Mouse (Mus musculus): ENCODE measurements at regions not wholly inside any gene's neighbourhood (a gene's known extent, or its start where the extent isn't known, plus 50 kb on each side); places are given as distances from the start of the nearest gene placed in this dataset.

- Histone ChIP-seq H3K4me2 (replicated peaks; ENCODE audit: low read depth) (no peak overlapping the region), H3K4me1 (replicated peaks; ENCODE audit: control insufficient read depth, insufficient read depth) (no peaks in the 10 kb centered on the region), H3K4me3 (ENCODE audit: low read depth, low read length) (no peak overlapping the region), H3K27me3 (ENCODE audit: control insufficient read depth, insufficient read depth, low read length) (no peaks in the 10 kb centered on the region), H3K9me3 (ENCODE audit: control insufficient read depth, low read length) (no peaks in the 10 kb centered on the region), H3K27ac (replicated peaks) (no peak overlapping the region), H3K9ac (ENCODE audit: low read length) (no peak overlapping the region), H3K36me3 (ENCODE audit: control insufficient read depth, insufficient read depth, low read length) (no peaks in the 10 kb centered on the region)
- 88% methylated on average over 1 of the region's 1 CpGs for WGBS
- TF ChIP-seq CTCF (IDR thresholded peaks at IDR 0.05; ENCODE audit: low read depth) (no peak), EP300 (optimal IDR thresholded peaks at IDR 0.05) (no peak)
- no peak for ATAC-seq (ENCODE audit: low FRiP score, low TSS enrichment)
- DNase-seq (ENCODE audit: low spot score): no peak
Measured at GRCm38 (mm10) chr10:98424450-98424849, 489.8 kb upstream of the Atp2b1 start.

- Histone ChIP-seq H3K9me3 (ENCODE audit: control insufficient read depth, low read length) (no peaks in the 10 kb centered on the region), H3K4me2 (replicated peaks; ENCODE audit: low read depth) (no peak overlapping the region), H3K27ac (replicated peaks) (no peak overlapping the region), H3K36me3 (ENCODE audit: control insufficient read depth, insufficient read depth, low read length) (no peaks in the 10 kb centered on the region), H3K27me3 (ENCODE audit: control insufficient read depth, insufficient read depth, low read length) (no peaks in the 10 kb centered on the region), H3K9ac (ENCODE audit: low read length) (no peak overlapping the region), H3K4me1 (replicated peaks; ENCODE audit: control insufficient read depth, insufficient read depth) (no peaks in the 10 kb centered on the region), H3K4me3 (ENCODE audit: low read depth, low read length) (no peak overlapping the region)
- TF ChIP-seq CTCF (IDR thresholded peaks at IDR 0.05; ENCODE audit: low read depth) (no peak), EP300 (optimal IDR thresholded peaks at IDR 0.05) (no peak)
- DNase-seq (ENCODE audit: low spot score) (no peak), ATAC-seq (ENCODE audit: low FRiP score, low TSS enrichment) (no peak)
- 98% methylated on average over 3 of the region's 3 CpGs for WGBS
Measured at GRCm38 (mm10) chr10:98434974-98435373, 479.2 kb upstream of the Atp2b1 start.

GRCm38 (mm10) chr10:98461538-98461937, 452.7 kb upstream of the Atp2b1 start:
- DNase-seq (ENCODE audit: low spot score) (no peak), ATAC-seq (ENCODE audit: low FRiP score, low TSS enrichment) (no peak)
- Histone ChIP-seq H3K27me3 (ENCODE audit: control insufficient read depth, insufficient read depth, low read length) (no peaks in the 10 kb centered on the region), H3K9me3 (ENCODE audit: control insufficient read depth, low read length) (no peaks in the 10 kb centered on the region), H3K27ac (replicated peaks) (no peak overlapping the region), H3K9ac (ENCODE audit: low read length) (no peak overlapping the region), H3K4me2 (replicated peaks; ENCODE audit: low read depth) (no peak overlapping the region), H3K4me1 (replicated peaks; ENCODE audit: control insufficient read depth, insufficient read depth) (no peaks in the 10 kb centered on the region), H3K4me3 (ENCODE audit: low read depth, low read length) (no peak overlapping the region), H3K36me3 (ENCODE audit: control insufficient read depth, insufficient read depth, low read length) (no peaks in the 10 kb centered on the region)
- 89% methylated on average over 2 of the region's 2 CpGs for WGBS
- TF ChIP-seq EP300 (optimal IDR thresholded peaks at IDR 0.05): no peak
- no peak for TF ChIP-seq CTCF (IDR thresholded peaks at IDR 0.05; ENCODE audit: low read depth)

GRCm38 (mm10) chr10:98474581-98474980, 439.6 kb upstream of the Atp2b1 start:
- DNase-seq (ENCODE audit: low spot score) (no peak), ATAC-seq (ENCODE audit: low FRiP score, low TSS enrichment) (no peak)
- no peak overlapping the region for H3K4me2 ChIP-seq (replicated peaks; ENCODE audit: low read depth)
- H3K36me3 ChIP-seq (ENCODE audit: control insufficient read depth, insufficient read depth, low read length): no peaks in the 10 kb centered on the region
- WGBS: 76% methylated on average over 3 of the region's 3 CpGs
- H3K9ac ChIP-seq (ENCODE audit: low read length): no peak overlapping the region
- TF ChIP-seq EP300 (optimal IDR thresholded peaks at IDR 0.05): no peak
- no peak for TF ChIP-seq CTCF (IDR thresholded peaks at IDR 0.05; ENCODE audit: low read depth)
- no peaks in the 10 kb centered on the region for H3K9me3 ChIP-seq (ENCODE audit: control insufficient read depth, low read length)
- no peaks in the 10 kb centered on the region for H3K27me3 ChIP-seq (ENCODE audit: control insufficient read depth, insufficient read depth, low read length)
- H3K27ac ChIP-seq (replicated peaks): no peak overlapping the region
- no peaks in the 10 kb centered on the region for H3K4me1 ChIP-seq (replicated peaks; ENCODE audit: control insufficient read depth, insufficient read depth)
- no peak overlapping the region for H3K4me3 ChIP-seq (ENCODE audit: low read depth, low read length)

GRCm38 (mm10) chr10:98485751-98486681, 428.2 kb upstream of the Atp2b1 start:
- no peak overlapping the region for H3K27ac ChIP-seq (replicated peaks)
- WGBS: 86% methylated on average over 20 of the region's 20 CpGs
- H3K27me3 ChIP-seq (ENCODE audit: control insufficient read depth, insufficient read depth, low read length): no peaks in the 10 kb centered on the region
- no peaks in the 10 kb centered on the region for H3K36me3 ChIP-seq (ENCODE audit: control insufficient read depth, insufficient read depth, low read length)
- H3K9me3 ChIP-seq (ENCODE audit: control insufficient read depth, low read length): no peaks in the 10 kb centered on the region
- TF ChIP-seq EP300 (optimal IDR thresholded peaks at IDR 0.05) (no peak), CTCF (IDR thresholded peaks at IDR 0.05; ENCODE audit: low read depth) (no peak)
- H3K4me1 ChIP-seq (replicated peaks; ENCODE audit: control insufficient read depth, insufficient read depth): no peaks in the 10 kb centered on the region
- H3K9ac ChIP-seq (ENCODE audit: low read length): no peak overlapping the region
- H3K4me3 ChIP-seq (ENCODE audit: low read depth, low read length): no peak overlapping the region
- ATAC-seq (ENCODE audit: low FRiP score, low TSS enrichment): no peak
- no peak for DNase-seq (ENCODE audit: low spot score)
- no peak overlapping the region for H3K4me2 ChIP-seq (replicated peaks; ENCODE audit: low read depth)

- Histone ChIP-seq H3K27me3 (ENCODE audit: control insufficient read depth, insufficient read depth, low read length) (no peaks in the 10 kb centered on the region), H3K4me3 (ENCODE audit: low read depth, low read length) (no peak overlapping the region), H3K4me2 (replicated peaks; ENCODE audit: low read depth) (no peak overlapping the region), H3K4me1 (replicated peaks; ENCODE audit: control insufficient read depth, insufficient read depth) (no peaks in the 10 kb centered on the region), H3K9me3 (ENCODE audit: control insufficient read depth, low read length) (no peaks in the 10 kb centered on the region), H3K9ac (ENCODE audit: low read length) (no peak overlapping the region), H3K27ac (replicated peaks) (no peak overlapping the region), H3K36me3 (ENCODE audit: control insufficient read depth, insufficient read depth, low read length) (no peaks in the 10 kb centered on the region)
- ATAC-seq (ENCODE audit: low FRiP score, low TSS enrichment) (no peak), DNase-seq (ENCODE audit: low spot score) (peak; percentile 60)
- 20% methylated on average over 8 of the region's 8 CpGs for WGBS
- TF ChIP-seq CTCF (IDR thresholded peaks at IDR 0.05; ENCODE audit: low read depth): peak; percentile 82
- no peak for TF ChIP-seq EP300 (optimal IDR thresholded peaks at IDR 0.05)
Measured at GRCm38 (mm10) chr10:98494354-98494753, 419.9 kb upstream of the Atp2b1 start.
